Mouse (Mus musculus) left cerebral cortex, postnatal 14 days (tissue): ENCODE results near the gene Plscr3. TPM values are rescaled to one million over a fixed set of nuclear protein-coding genes. Genes with fewer than 3 reads are reported as not detected.
A peak's percentile ranks its signal among the peaks of the same experiment; 100 is the strongest.

Experiments used
- DNase-seq, 2 experiments: peaks; one replicate each; pipeline ENCODE4 v3.0.0; 2021 to 2022; ENCODE audit warnings: low spot score in 2 of 2, mixed read lengths in 1 of 2
- intact Hi-C: fragments of 180-260 bp; cut with DNase I; formaldehyde crosslinking; loops from one replicate; pipeline ENCODE4 v1.15.1; 2025
- total RNA-seq, 2 experiments: library from RNA; stranded (reverse); gene quantifications; 2 replicates each; pipeline ENCODE4 v1.2.3; 2021

The Plscr3 gene
- total RNA-seq, 2 experiments from 2014 or later: 19.5 to 22.3 TPM

DNA sequence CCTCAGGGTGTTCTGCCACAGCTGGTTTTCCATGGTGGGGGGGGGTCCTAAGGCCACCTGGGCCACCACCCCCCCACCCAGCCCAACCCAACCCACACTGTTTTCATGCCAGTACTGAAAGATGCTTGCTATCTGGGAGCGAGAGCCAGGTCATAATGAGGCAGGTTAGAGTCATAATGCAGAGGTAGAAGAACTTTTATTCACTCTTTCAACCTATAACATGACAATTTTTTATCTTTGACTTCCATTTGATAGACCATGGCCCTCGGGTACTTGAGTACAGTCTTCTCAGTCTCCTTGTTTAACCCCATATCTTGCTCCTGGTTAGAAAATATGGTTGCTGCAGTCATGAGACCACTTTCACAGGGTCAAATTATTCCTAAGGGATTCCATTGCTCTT, 27.8 kb upstream of the Plscr3 start, which contains the start of gene Spem2:
Gene Spem2 (minus strand): TSS at position 101 of the 400 bp plus-strand sequence.
- intact Hi-C loops: no loop called here
- no peak for DNase-seq

DNA sequence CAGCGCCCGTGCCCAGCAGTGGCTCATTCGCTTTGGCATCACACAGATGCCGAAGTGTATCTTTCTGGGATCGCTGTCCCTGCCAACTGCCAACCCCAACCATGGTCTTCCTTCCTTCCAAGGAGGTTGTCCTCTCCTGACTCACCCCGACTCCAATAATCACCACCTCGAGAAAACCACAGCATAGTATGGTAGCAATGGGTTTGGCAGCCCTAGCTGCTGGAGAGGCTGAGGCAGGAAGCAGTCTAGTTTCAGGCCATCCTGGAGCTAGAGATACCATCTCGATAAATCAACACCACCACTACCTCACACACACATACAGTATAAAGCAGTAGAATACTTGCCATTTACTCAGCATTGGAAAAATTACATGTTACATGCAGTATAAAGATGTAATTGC, 27.3 kb upstream of the Plscr3 start:
- intact Hi-C loops: no loop called here
- no peak for DNase-seq

GRCm38 (mm10) chr11:69822080-69822479, 24.1 kb upstream of the Plscr3 start, which contains the start of gene Spem1:
Gene Spem1 (minus strand): TSS chr11:69822180.
- intact Hi-C loops: no loop called here

GRCm38 (mm10) chr11:69823456-69823855, 22.7 kb upstream of the Plscr3 start:
- DNase-seq: no peak
- intact Hi-C loops: no loop called here

More at GRCm38 (mm10) chr11:69822080-69822479, 24.1 kb upstream of the Plscr3 start, which contains the start of gene Spem1:
- no peak for DNase-seq

GRCm38 (mm10) chr11:69828832-69829231, 17.3 kb upstream of the Plscr3 start:
- intact Hi-C loops: no loop called here
- no peak for DNase-seq

DNA sequence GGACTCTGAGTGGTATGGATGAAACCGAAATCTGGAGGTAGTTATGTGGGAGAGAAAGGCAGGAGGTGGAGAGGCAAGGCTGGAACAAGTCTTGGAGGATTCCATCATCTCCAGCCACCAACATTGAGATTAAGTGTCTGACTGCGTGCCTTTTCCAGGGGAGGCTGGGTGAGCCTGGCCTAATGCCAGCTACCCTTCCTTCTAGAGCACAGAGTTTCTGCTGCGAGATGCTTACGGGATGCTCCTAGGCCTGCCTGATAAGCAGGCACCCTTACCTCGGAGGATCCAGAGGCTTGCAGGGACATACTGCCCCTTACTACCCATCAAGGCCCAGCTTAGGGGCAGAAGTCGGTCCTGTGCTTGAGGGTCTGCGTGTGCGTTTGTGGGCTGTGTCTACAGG, 12.6 kb upstream of the Plscr3 start:
- no peak for DNase-seq
- intact Hi-C loops: no loop called here

GRCm38 (mm10) chr11:69834001-69834549, 12.1 kb upstream of the Plscr3 start:
- no peak for DNase-seq
- intact Hi-C loops: no loop called here

DNA sequence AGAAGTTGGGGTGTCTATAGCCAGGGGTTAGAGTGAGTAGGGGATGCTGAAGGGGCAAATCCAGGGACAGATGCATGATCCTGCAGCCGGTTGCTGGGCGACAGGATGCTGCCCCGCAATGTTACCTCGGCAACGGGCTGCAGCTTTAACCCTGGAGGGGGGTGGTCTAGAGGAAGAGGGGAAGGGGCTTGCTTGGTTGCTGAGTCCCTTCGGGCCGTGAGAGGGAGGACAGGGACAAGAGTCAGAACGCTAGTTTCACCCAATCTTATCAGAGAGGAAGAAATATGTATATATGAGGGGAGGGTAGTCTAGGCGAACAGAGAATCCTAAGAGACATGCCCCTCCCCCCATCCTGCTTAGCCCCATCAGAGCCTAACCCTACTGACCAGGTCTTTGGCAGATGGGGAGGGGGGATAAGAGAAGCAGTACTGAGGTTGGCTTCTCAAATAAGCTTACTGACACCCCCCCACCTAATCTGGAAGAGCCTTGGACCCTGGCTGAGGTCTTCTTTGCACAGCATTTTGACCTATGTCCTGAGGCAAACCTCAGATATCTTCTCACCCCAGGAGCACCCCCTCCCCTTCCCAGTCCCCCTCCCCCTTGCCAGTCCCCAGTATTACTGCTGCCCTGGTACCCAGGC, 10.7 kb upstream of the Plscr3 start:
- DNase-seq: no peak
- intact Hi-C loops: loop anchor here (5.0 kb wide), 1 partner anchor 78 kb away; the partner anchor contains the start of gene Polr2a

- intact Hi-C loops: loop anchor here (2.0 to 5.0 kb wide), 2 partner anchors 33 to 79 kb away; partner anchors contain the start of gene Polr2a
Observed at GRCm38 (mm10) chr11:69835966-69836335, 10.2 kb upstream of the Plscr3 start.

DNA sequence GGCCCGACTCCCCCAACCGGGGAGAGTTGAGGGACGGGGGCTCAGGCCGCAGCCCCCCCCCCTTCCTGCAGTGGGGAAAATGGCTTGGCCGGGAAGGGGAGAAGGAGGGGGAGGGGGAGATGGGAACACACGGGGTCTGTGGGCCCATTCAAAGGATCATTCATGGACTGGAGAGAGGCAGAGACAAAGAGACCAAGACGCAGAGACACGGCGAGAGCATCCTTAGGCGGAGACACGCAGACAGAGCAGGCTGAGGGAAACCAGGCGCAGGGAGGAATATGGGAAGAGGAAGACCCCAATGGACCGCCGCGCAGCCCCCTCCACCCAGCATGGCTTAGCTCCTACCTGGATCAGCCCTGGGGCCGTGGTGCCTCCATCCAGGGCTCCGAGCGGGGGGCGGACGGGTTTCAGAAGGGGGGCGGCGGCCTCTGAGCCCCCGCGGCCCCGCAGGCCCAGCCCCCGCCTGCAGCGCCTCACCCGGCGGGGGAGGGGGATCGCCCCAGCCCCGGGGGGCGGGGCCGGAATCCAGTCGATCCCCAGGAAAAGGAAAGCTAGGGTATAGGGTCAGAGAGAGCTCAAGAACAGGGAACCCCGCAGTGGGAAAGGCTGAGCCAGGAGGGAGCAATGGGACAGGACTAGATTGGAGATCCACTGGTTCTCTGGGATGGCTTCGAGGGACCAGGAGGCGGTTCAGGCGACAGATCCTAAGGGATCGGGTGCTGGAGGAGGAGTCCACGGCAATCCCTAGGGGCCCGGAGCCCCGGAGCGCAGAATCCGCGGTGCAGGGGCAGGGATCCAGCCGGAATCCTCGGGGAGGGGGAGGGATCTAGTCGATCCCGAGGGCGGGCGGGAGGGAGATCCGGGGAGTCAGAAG, 9.2 kb upstream of the Plscr3 start:
- intact Hi-C loops: loop anchor here (2.0 to 5.0 kb wide), 2 partner anchors 34 to 80 kb away; partner anchors contain the start of gene Polr2a
- peak; percentile 44 for DNase-seq

More at GRCm38 (mm10) chr11:69835966-69836335, 10.2 kb upstream of the Plscr3 start:
- no peak for DNase-seq

- DNase-seq: peak in 1 of 2 experiments; percentile 77
- intact Hi-C loops: loop anchor here (2.0 to 5.0 kb wide), 2 partner anchors 35 to 80 kb away; partner anchors contain the start of gene Polr2a
Observed at GRCm38 (mm10) chr11:69837604-69837951, 8.6 kb upstream of the Plscr3 start, which contains the start of gene Nlgn2. Gene Nlgn2 (minus strand): TSS chr11:69837784.

GRCm38 (mm10) chr11:69837952-69838713, 8.0 kb upstream of the Plscr3 start, which contains the start of gene Tmem256:
Gene Tmem256 (plus strand): TSS chr11:69838514.
- intact Hi-C loops: loop anchor here (2.0 to 5.0 kb wide), 2 partner anchors 35 to 81 kb away; partner anchors contain the start of gene Polr2a
- peak; percentile 97 to 99 for DNase-seq

DNA sequence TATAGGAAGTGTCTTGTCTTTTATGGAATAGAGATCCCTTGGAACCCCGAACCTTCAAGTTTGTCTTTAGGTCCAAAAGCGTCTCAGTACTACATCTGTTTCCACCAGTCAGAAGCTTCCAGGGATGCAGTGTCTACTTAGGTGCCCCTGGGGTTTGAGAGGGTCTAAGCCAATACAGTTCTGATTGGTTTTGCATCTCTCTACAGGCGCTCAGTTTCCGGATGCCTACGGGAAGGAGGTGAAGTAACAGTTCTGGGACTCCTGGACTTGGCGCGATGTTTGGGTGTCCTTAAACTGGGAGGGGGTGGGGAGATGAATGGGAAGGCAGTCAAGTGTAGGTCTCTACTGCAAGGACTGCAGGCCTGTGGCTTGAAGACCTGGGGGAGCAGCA, 7.5 kb upstream of the Plscr3 start:
- intact Hi-C loops: loop anchor here (5.0 kb wide), 1 partner anchor 81 kb away; the partner anchor contains the start of gene Polr2a
- no peak for DNase-seq

- DNase-seq: no peak
Observed at GRCm38 (mm10) chr11:69846738-69847688, 837 bp downstream of the Plscr3 start.

GRCm38 (mm10) chr11:69848021-69848420, 1.8 kb downstream of the Plscr3 start:
- no peak for DNase-seq
- intact Hi-C loops: loop anchor here (5.0 kb wide), 1 partner anchor 54 kb away; the partner anchor contains the start of genes 2810408A11Rik and Neurl4

More at GRCm38 (mm10) chr11:69846738-69847688, 837 bp downstream of the Plscr3 start:
- intact Hi-C loops: loop anchor here (5.0 kb wide), 1 partner anchor 55 kb away; the partner anchor contains the start of genes 2810408A11Rik and Neurl4

DNA sequence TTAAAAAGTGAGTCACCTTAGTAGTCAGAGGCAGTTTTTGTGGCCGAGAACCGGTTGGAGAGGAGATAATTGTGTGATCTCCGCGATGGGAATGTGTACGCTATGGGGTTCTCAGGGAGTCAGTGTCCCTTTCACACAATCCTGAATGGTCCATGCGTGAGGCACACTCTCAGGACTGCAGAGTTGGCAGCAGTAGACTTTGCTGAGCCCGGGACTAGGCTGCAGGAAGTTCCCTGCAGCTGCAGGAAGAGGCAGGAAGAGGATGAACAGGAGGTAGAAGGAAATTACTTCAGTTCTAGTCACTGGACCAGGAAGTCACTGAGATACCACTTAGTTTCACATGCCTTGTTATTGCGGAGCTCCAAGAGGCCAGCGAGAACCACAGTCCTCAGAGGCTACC, 3.0 kb downstream of the Plscr3 start:
- intact Hi-C loops: loop anchor here (5.0 kb wide), 1 partner anchor 53 kb away; the partner anchor contains the start of genes 2810408A11Rik and Neurl4
- no peak for DNase-seq

- intact Hi-C loops: loop anchor here (5.0 kb wide), 1 partner anchor 52 kb away; the partner anchor contains the start of genes 2810408A11Rik and Neurl4
Observed at GRCm38 (mm10) chr11:69849884-69850283, 3.7 kb downstream of the Plscr3 start.

More at GRCm38 (mm10) chr11:69849884-69850283, 3.7 kb downstream of the Plscr3 start:
- DNase-seq: no peak
